In the genomic region with DNA sequence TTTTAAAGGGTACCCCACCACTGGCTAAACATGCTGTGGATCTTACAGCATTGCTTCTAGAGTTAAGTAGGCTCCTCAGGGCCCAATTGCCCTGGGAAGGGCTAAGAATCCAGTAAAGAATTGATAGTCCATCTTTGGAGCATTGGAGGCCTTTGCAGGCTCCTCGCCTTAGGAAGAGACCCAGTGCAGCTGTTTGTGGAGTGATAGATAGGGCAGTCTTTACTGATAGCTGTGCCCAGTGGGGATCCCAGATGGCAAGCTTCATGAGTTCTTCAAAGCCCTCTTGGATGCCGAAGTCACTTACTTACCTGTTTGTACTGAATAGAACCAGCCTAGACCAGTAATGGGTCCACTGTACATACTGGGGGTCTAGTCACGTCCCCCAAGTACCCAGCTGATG, we compare ENCODE assay signal across 18 mouse cellular contexts. TPM values are rescaled to one million over a fixed set of nuclear protein-coding genes. Genes with fewer than 3 reads are reported as not detected.
A peak's percentile ranks its signal among the peaks of the same experiment; 100 is the strongest.
DNase-seq lines count a peak whose midpoint lies in the region; ATAC-seq and TF ChIP-seq lines count a peak whose summit lies in the region.
"Had no signal": no experiment of that assay in that cellular context is flagged by ENCODE, and none has a peak within 500 bp of the region (broad histone marks: within the 10 kb centered on the region; RNA-seq: fewer than 3 reads in every experiment).

No protein-coding gene starts in this region.

- H3K4me2 ChIP-seq in liver, embryonic 12.5 days, result peak overlapping the region; percentile 40
- no peak overlapping the region; the same call in 1 of the 2 replicates for H3K4me2 ChIP-seq in liver, embryonic 16.5 days (ENCODE audit: low read depth, low read length)
- no peak overlapping the region for H3K4me2 ChIP-seq in forebrain, embryonic 15.5 days (replicated peaks)
- H3K4me2 ChIP-seq: embryonic facial prominence, embryonic 12.5 days; forebrain, embryonic 13.5 days; heart, embryonic 12.5 days; hindbrain, embryonic 13.5 days had no signal

- H3K79me2 ChIP-seq in MEL (ENCODE audit: control insufficient read depth, insufficient read depth, low read length, poor library complexity), result no peaks in the 10 kb centered on the region

- H3K4me1 ChIP-seq in MEL (ENCODE audit: control insufficient read depth in 1 of 2, insufficient read depth in 2 of 2, low read length in 2 of 2), result peaks cover 10 to 15% of the 10 kb centered on the region in 2 experiments
- no peaks in the 10 kb centered on the region; the same call in 1 of the 2 replicates for H3K4me1 ChIP-seq in bone marrow, adult 2 months (ENCODE audit: control insufficient read depth, insufficient read depth, low read length)
- peaks cover 35% of the 10 kb centered on the region for H3K4me1 ChIP-seq in liver, embryonic 12.5 days
- peaks cover 12% of the 10 kb centered on the region for H3K4me1 ChIP-seq in liver, embryonic 16.5 days (ENCODE audit: control insufficient read depth, low read depth, low read length)
- H3K4me1 ChIP-seq in forebrain, embryonic 15.5 days, result no peaks in the 10 kb centered on the region
- H3K4me1 ChIP-seq: embryonic facial prominence, embryonic 12.5 days; forebrain, embryonic 13.5 days; hindbrain, embryonic 13.5 days had no signal

- no peak overlapping the region for H3K9ac ChIP-seq in MEL (ENCODE audit: control insufficient read depth, low read depth, low read length, poor library complexity, severe bottlenecking)
- no peak overlapping the region for H3K9ac ChIP-seq in liver, embryonic 12.5 days
- 0 out of 2 replicates have a peak overlapping the region, but pooled peaks have one; percentile 4 for H3K9ac ChIP-seq in liver, embryonic 16.5 days (ENCODE audit: low read depth, low read length)
- H3K9ac ChIP-seq in forebrain, embryonic 15.5 days (replicated peaks), result no peak overlapping the region
- H3K9ac ChIP-seq: embryonic facial prominence, embryonic 12.5 days; forebrain, embryonic 13.5 days; heart, embryonic 12.5 days; hindbrain, embryonic 13.5 days had no signal

- H3K27me3 ChIP-seq in MEL (ENCODE audit: control insufficient read depth in 1 of 2, insufficient read depth in 2 of 2, low read length in 2 of 2), result no peaks in the 10 kb centered on the region
- no peaks in the 10 kb centered on the region for H3K27me3 ChIP-seq in liver, embryonic 12.5 days (replicated peaks)
- no peaks in the 10 kb centered on the region for H3K27me3 ChIP-seq in liver, embryonic 16.5 days (ENCODE audit: control insufficient read depth, insufficient read depth, low read depth, low read length)
- no peaks in the 10 kb centered on the region for H3K27me3 ChIP-seq in forebrain, embryonic 15.5 days
- H3K27me3 ChIP-seq: embryonic facial prominence, embryonic 12.5 days; forebrain, embryonic 13.5 days; heart, embryonic 12.5 days; hindbrain, embryonic 13.5 days had no signal

- no peak for DNase-seq in MEL (ENCODE audit: low read depth, low spot score)
- DNase-seq in neural tube, embryonic 10.5 days (ENCODE audit: extremely low spot score, low spot score), result no peak
- DNase-seq in frontal cortex, postnatal 36 days (ENCODE audit: low spot score in 2 of 2), result no peak
- DNase-seq in left cerebral cortex, adult 9 months (ENCODE audit: low spot score in 2 of 2), result no peak
- DNase-seq: adrenal gland, postnatal 14 days; cerebellum, adult 2 months; cerebellum, postnatal 10 days; gastrocnemius, postnatal 10 days; heart, adult 2 months had no signal

- TF ChIP-seq CTCF in MEL (IDR thresholded peaks at IDR 0.05 in 2 of 3, conservative IDR thresholded peaks at IDR 0.05 in 1 of 3; ENCODE audit: control insufficient read depth in 1 of 3, insufficient read depth in 1 of 3, low read depth in 2 of 3, low read length in 3 of 3, poor library complexity in 1 of 3, severe bottlenecking in 1 of 3), result no peak
- no peak for TF ChIP-seq CTCF in bone marrow, adult 2 months (IDR thresholded peaks at IDR 0.05; ENCODE audit: control insufficient read depth, insufficient read depth, low read length)

- H3K27ac ChIP-seq in MEL (ENCODE audit: control insufficient read depth, low read depth, low read length), result 0 out of 2 replicates have a peak overlapping the region, but pooled peaks have one; percentile 1
- peak overlapping the region; percentile 27 for H3K27ac ChIP-seq in bone marrow, adult 2 months (ENCODE audit: control insufficient read depth, insufficient read depth, low read depth, low read length, poor library complexity)
- H3K27ac ChIP-seq in liver, embryonic 12.5 days, result peak overlapping the region; percentile 72
- H3K27ac ChIP-seq in liver, embryonic 16.5 days (ENCODE audit: low read length), result peak overlapping the region; percentile 64
- H3K27ac ChIP-seq in forebrain, embryonic 15.5 days (replicated peaks), result no peak overlapping the region
- H3K27ac ChIP-seq: embryonic facial prominence, embryonic 12.5 days; forebrain, embryonic 13.5 days; heart, adult 2 months; hindbrain, embryonic 13.5 days; hindbrain, postnatal 0 days had no signal

- 71% methylated on average over 3 of the region's 3 CpGs for whole genome bisulfite sequencing in bone marrow, adult 2 months
- 48% methylated on average over 3 of the region's 3 CpGs for WGBS in liver, embryonic 12.5 days (ENCODE audit: insufficient replicate concordance)
- 33% methylated on average over 3 of the region's 3 CpGs for WGBS in liver, embryonic 16.5 days (ENCODE audit: insufficient replicate concordance)
- WGBS in forebrain, embryonic 15.5 days, result 98% methylated on average over 3 of the region's 3 CpGs

- TF ChIP-seq RAD21 in MEL (IDR thresholded peaks at IDR 0.05; ENCODE audit: low read depth, low read length), result no peak

- peaks cover 16 to 25% of the 10 kb centered on the region in 2 experiments for H3K36me3 ChIP-seq in MEL (ENCODE audit: control insufficient read depth in 1 of 2, insufficient read depth in 2 of 2, low read length in 2 of 2)
- peaks cover 95% of the 10 kb centered on the region for H3K36me3 ChIP-seq in liver, embryonic 12.5 days
- H3K36me3 ChIP-seq in liver, embryonic 16.5 days (ENCODE audit: control insufficient read depth, insufficient read depth), result peaks cover 29% of the 10 kb centered on the region
- H3K36me3 ChIP-seq in forebrain, embryonic 15.5 days, result peaks cover 86% of the 10 kb centered on the region

- H3K9me3 ChIP-seq in MEL (replicated peaks; ENCODE audit: insufficient read depth, low read length), result no peaks in the 10 kb centered on the region
- no peaks in the 10 kb centered on the region for H3K9me3 ChIP-seq in liver, embryonic 12.5 days (replicated peaks)
- no peaks in the 10 kb centered on the region for H3K9me3 ChIP-seq in liver, embryonic 16.5 days (replicated peaks; ENCODE audit: control insufficient read depth, low read length)
- no peaks in the 10 kb centered on the region for H3K9me3 ChIP-seq in forebrain, embryonic 15.5 days
- H3K9me3 ChIP-seq: embryonic facial prominence, embryonic 12.5 days; forebrain, embryonic 13.5 days; heart, embryonic 12.5 days; hindbrain, embryonic 13.5 days had no signal

- ATAC-seq in liver, embryonic 12.5 days, result peak; percentile 65
- ATAC-seq in liver, embryonic 16.5 days (ENCODE audit: low read depth), result peak; percentile 68
- no peak for ATAC-seq in forebrain, embryonic 15.5 days (replicated peaks)
- ATAC-seq: forebrain, embryonic 13.5 days had no signal

- no peak for TF ChIP-seq POLR2A in MEL (IDR thresholded peaks at IDR 0.05; ENCODE audit: control insufficient read depth in 1 of 2, insufficient read depth in 1 of 2, low read depth in 1 of 2, low read length in 2 of 2, poor library complexity in 1 of 2)
- TF ChIP-seq POLR2A in bone marrow, adult 2 months (IDR thresholded peaks at IDR 0.05; ENCODE audit: borderline replicate concordance, control insufficient read depth, low read depth, low read length), result no peak

- no peak for TF ChIP-seq EP300 in MEL (IDR thresholded peaks at IDR 0.05; ENCODE audit: low read depth in 1 of 2, low read length in 2 of 2)

- no peak overlapping the region for H3K4me3 ChIP-seq in MEL (ENCODE audit: control insufficient read depth in 1 of 2, insufficient read depth in 1 of 2, low read depth in 2 of 2, low read length in 2 of 2)
- no peak overlapping the region for H3K4me3 ChIP-seq in bone marrow, adult 2 months (replicated peaks; ENCODE audit: control insufficient read depth, low read depth, low read length)
- H3K4me3 ChIP-seq in liver, embryonic 12.5 days, result no peak overlapping the region
- H3K4me3 ChIP-seq in liver, embryonic 16.5 days (ENCODE audit: low read depth, low read length), result no peak overlapping the region
- no peak overlapping the region for H3K4me3 ChIP-seq in forebrain, embryonic 15.5 days
- H3K4me3 ChIP-seq: embryonic facial prominence, embryonic 12.5 days; forebrain, embryonic 13.5 days; heart, adult 2 months; heart, embryonic 12.5 days; hindbrain, embryonic 13.5 days had no signal

TF ChIP-seq in MEL, 35 proteins besides CTCF, POLR2A, EP300 and RAD21 (continues in another document):
- no peak for TF ChIP-seq ZKSCAN1 (IDR thresholded peaks at IDR 0.05; ENCODE audit: low read depth, low read length)
- TF ChIP-seq NELFE (IDR thresholded peaks at IDR 0.05; ENCODE audit: low read depth, low read length), result no peak
- no peak for TF ChIP-seq GATA1 (IDR thresholded peaks at IDR 0.05; ENCODE audit: low read depth, low read length)
- TF ChIP-seq JUND (IDR thresholded peaks at IDR 0.05; ENCODE audit: low read depth, low read length), result no peak
- TF ChIP-seq TCF12 (IDR thresholded peaks at IDR 0.05; ENCODE audit: low read depth, low read length), result no peak
- TF ChIP-seq POLR2AphosphoS5 (IDR thresholded peaks at IDR 0.05; ENCODE audit: borderline replicate concordance, low read depth, low read length), result no peak
- no peak for TF ChIP-seq USF1 (IDR thresholded peaks at IDR 0.05; ENCODE audit: low read depth, low read length)

RNA-seq across cellular contexts. Expression of a gene that starts 34.0 kb away (rescaled TPM):
- 42.0 and 43.3 TPM in 2 replicates for total RNA-seq in MEL (2012; rRNA removed)
- polyA plus RNA-seq in MEL (2012; ENCODE audit: insufficient read depth in 1 of 2, insufficient read length in 2 of 2, low read depth in 1 of 2, low replicate concordance in 2 of 2, missing spikeins in 1 of 2), result 100 to 1,000 TPM in 1 of 2 experiments, 10 to 100 TPM in 1; 96.9 to 482 TPM
- 14.3 and 26.3 TPM in 2 replicates for polyA plus RNA-seq in bone marrow, adult 2 months (2011; ENCODE audit: insufficient read depth, insufficient read length, low replicate concordance, missing spikeins)
- polyA plus RNA-seq in liver, embryonic 12.5 days (2016; fragmentation: Nextera tagmentation; extraction: Ambion mirVana), result 24.3 and 26.3 TPM in 2 replicates
- 10.5 and 10.9 TPM in 2 replicates for polyA plus RNA-seq in liver, embryonic 16.5 days (2015; fragmentation: Nextera tagmentation; extraction: Ambion mirVana)
- 54.7 and 56.0 TPM in 2 replicates for polyA plus RNA-seq in forebrain, embryonic 15.5 days (2015; fragmentation: Nextera tagmentation; extraction: Ambion mirVana)

RNA-seq across cellular contexts. Expression of a gene that starts 34.2 kb away (rescaled TPM):
- 16.7 and 21.9 TPM in 2 replicates for total RNA-seq in MEL (2012; rRNA removed)
- polyA plus RNA-seq in MEL (2012; ENCODE audit: insufficient read depth in 1 of 2, insufficient read length in 2 of 2, low read depth in 1 of 2, low replicate concordance in 2 of 2, missing spikeins in 1 of 2), result 10 to 100 TPM in 1 of 2 experiments, not detected in 1; 25.7 TPM
- polyA plus RNA-seq in bone marrow, adult 2 months (2011; ENCODE audit: insufficient read depth, insufficient read length, low replicate concordance, missing spikeins), result 21.3 and 25.6 TPM in 2 replicates
- polyA plus RNA-seq in liver, embryonic 12.5 days (2016; fragmentation: Nextera tagmentation; extraction: Ambion mirVana), result 48.6 and 52.0 TPM in 2 replicates
- polyA plus RNA-seq in liver, embryonic 16.5 days (2015; fragmentation: Nextera tagmentation; extraction: Ambion mirVana), result 24.0 and 25.1 TPM in 2 replicates
- 32.2 and 33.0 TPM in 2 replicates for polyA plus RNA-seq in forebrain, embryonic 15.5 days (2015; fragmentation: Nextera tagmentation; extraction: Ambion mirVana)
